Mouse (Mus musculus): ENCODE measurements around the gene Rasgef1c. TPM values are rescaled to one million over a fixed set of nuclear protein-coding genes. Genes with fewer than 3 reads are reported as not detected.

Gene Rasgef1c
- total and polyA plus RNA-seq, 2 experiments from 2014 or later, result 30.8 to 36.1 TPM

GRCm38 (mm10) chr11:50007776-50008175 is 106.1 kb downstream of the Rasgef1c start:
- DNase-seq (no peak), ATAC-seq (no peak)
- Histone ChIP-seq H3K4me2 (ENCODE audit: low read depth) (no peak overlapping the region), H3K36me3 (ENCODE audit: insufficient read depth) (no peaks in the 10 kb centered on the region), H3K4me1 (ENCODE audit: insufficient read depth) (no peaks in the 10 kb centered on the region), H3K27ac (ENCODE audit: low read depth, low read length) (no peak overlapping the region), H3K27me3 (ENCODE audit: insufficient read depth, low read length) (no peaks in the 10 kb centered on the region), H3K9me3 (ENCODE audit: low read length) (no peaks in the 10 kb centered on the region), H3K4me3 (ENCODE audit: low read depth, low read length) (no peak overlapping the region), H3K9ac (no peak overlapping the region)
- no peak for TF ChIP-seq CTCF (IDR thresholded peaks at IDR 0.05; ENCODE audit: low read depth)
- WGBS, result 58% methylated on average over 10 of the region's 10 CpGs

DNA sequence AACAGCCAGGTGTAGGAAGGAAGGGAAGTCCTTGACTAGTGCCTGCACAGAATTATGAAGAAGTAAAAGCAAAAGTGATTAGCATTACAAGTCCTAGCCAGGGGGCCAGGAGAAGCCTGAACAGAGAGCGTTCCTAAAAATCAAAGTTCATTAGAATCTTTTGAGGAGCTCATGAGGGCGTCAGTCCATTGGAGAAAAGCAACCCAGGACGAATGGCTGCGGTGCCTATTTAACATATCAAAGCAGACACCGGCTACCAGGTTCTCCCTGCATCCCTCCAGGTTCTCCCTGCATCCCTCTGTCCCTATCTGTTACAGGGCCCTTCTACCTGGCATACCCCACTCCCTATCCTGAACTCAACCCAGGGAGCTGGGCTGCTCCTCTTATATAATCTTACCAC is 106.6 kb downstream of the Rasgef1c start:
- TF ChIP-seq CTCF (IDR thresholded peaks at IDR 0.05; ENCODE audit: low read depth), result no peak
- Histone ChIP-seq H3K27me3 (ENCODE audit: insufficient read depth, low read length) (no peaks in the 10 kb centered on the region), H3K36me3 (ENCODE audit: insufficient read depth) (no peaks in the 10 kb centered on the region), H3K4me2 (ENCODE audit: low read depth) (no peak overlapping the region), H3K9me3 (ENCODE audit: low read length) (no peaks in the 10 kb centered on the region), H3K4me3 (ENCODE audit: low read depth, low read length) (no peak overlapping the region), H3K27ac (ENCODE audit: low read depth, low read length) (no peak overlapping the region), H3K9ac (no peak overlapping the region), H3K4me1 (ENCODE audit: insufficient read depth) (no peaks in the 10 kb centered on the region)
- ATAC-seq (no peak), DNase-seq (no peak)
- WGBS, result 17% methylated on average over 5 of the region's 5 CpGs

DNA sequence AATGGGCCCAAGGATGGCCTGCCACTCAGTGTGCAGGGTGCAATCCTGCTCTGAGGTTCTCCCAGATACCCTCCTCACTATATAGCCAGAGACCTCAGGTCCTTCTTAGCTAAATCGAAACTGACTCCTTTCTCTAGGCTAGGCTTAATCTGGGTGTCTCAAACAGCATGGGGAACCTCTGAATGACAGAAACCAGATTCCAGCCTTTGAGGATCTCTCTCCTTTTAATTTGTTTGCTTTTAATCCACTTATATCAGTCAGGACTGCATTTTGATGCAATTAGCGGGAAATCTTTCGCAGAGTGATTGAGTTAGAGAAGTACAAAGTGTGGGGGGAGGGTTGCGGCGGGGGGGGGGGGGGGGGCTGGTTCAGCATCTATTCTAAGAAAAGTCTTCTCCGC is 111.4 kb downstream of the Rasgef1c start:
- no peak for TF ChIP-seq CTCF (IDR thresholded peaks at IDR 0.05; ENCODE audit: low read depth)
- H3K9me3 ChIP-seq (ENCODE audit: low read length), result no peaks in the 10 kb centered on the region
- no peak for DNase-seq
- no peaks in the 10 kb centered on the region for H3K4me1 ChIP-seq (ENCODE audit: insufficient read depth)
- H3K36me3 ChIP-seq (ENCODE audit: insufficient read depth), result no peaks in the 10 kb centered on the region
- WGBS, result 60% methylated on average over 5 of the region's 6 CpGs
- no peak overlapping the region for H3K4me2 ChIP-seq (ENCODE audit: low read depth)
- no peak overlapping the region for H3K4me3 ChIP-seq (ENCODE audit: low read depth, low read length)
- ATAC-seq, result no peak
- no peaks in the 10 kb centered on the region for H3K27me3 ChIP-seq (ENCODE audit: insufficient read depth, low read length)
- H3K27ac ChIP-seq (ENCODE audit: low read depth, low read length), result no peak overlapping the region
- H3K9ac ChIP-seq, result no peak overlapping the region

- no peaks in the 10 kb centered on the region for H3K4me1 ChIP-seq (ENCODE audit: insufficient read depth)
- H3K27me3 ChIP-seq (ENCODE audit: insufficient read depth, low read length), result no peaks in the 10 kb centered on the region
- ATAC-seq (peak; percentile 64), DNase-seq (peak; percentile 26)
- 63% methylated on average over 5 of the region's 5 CpGs for WGBS
- H3K27ac ChIP-seq (ENCODE audit: low read depth, low read length), result 0 out of 2 replicates have a peak overlapping the region, but pooled peaks have one; percentile 15
- H3K36me3 ChIP-seq (ENCODE audit: insufficient read depth), result no peaks in the 10 kb centered on the region
- no peak for TF ChIP-seq CTCF (IDR thresholded peaks at IDR 0.05; ENCODE audit: low read depth)
- no peak overlapping the region for H3K4me2 ChIP-seq (ENCODE audit: low read depth)
- no peak overlapping the region for H3K4me3 ChIP-seq (ENCODE audit: low read depth, low read length)
- H3K9me3 ChIP-seq (ENCODE audit: low read length), result no peaks in the 10 kb centered on the region
- no peak overlapping the region for H3K9ac ChIP-seq
Observed at GRCm38 (mm10) chr11:50016503-50016902, 114.9 kb downstream of the Rasgef1c start.

DNA sequence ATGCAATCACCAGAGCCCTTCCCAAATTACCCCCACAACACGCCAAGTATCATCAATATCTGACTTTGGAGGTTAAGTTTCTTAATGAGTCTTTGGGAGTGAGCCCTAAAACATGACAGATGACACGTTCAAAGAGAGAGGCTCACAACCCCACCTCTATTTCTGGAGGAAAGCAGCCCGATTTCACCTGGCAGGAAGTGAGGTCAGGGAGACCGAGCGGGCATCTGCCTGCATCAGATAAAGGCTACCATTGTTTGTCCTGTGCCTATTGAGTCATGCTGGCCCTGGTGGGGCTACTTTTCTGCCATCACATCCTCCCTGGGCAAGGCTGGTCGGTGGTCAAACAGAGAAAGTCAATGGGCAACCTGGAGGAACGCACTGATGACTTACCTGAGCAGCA is 115.9 kb downstream of the Rasgef1c start:
- ATAC-seq (no peak), DNase-seq (no peak)
- no peak for TF ChIP-seq CTCF (IDR thresholded peaks at IDR 0.05; ENCODE audit: low read depth)
- H3K27me3 ChIP-seq (ENCODE audit: insufficient read depth, low read length), result no peaks in the 10 kb centered on the region
- no peaks in the 10 kb centered on the region for H3K4me1 ChIP-seq (ENCODE audit: insufficient read depth)
- no peak overlapping the region for H3K4me3 ChIP-seq (ENCODE audit: low read depth, low read length)
- H3K27ac ChIP-seq (ENCODE audit: low read depth, low read length), result no peak overlapping the region
- H3K4me2 ChIP-seq (ENCODE audit: low read depth), result no peak overlapping the region
- H3K9ac ChIP-seq, result no peak overlapping the region
- no peaks in the 10 kb centered on the region for H3K36me3 ChIP-seq (ENCODE audit: insufficient read depth)
- WGBS, result 86% methylated on average over 7 of the region's 7 CpGs
- no peaks in the 10 kb centered on the region for H3K9me3 ChIP-seq (ENCODE audit: low read length)

GRCm38 (mm10) chr11:50018848-50019247 is 117.2 kb downstream of the Rasgef1c start:
- Histone ChIP-seq H3K4me3 (ENCODE audit: low read depth, low read length) (no peak overlapping the region), H3K36me3 (ENCODE audit: insufficient read depth) (no peaks in the 10 kb centered on the region), H3K9me3 (ENCODE audit: low read length) (no peaks in the 10 kb centered on the region), H3K4me1 (ENCODE audit: insufficient read depth) (no peaks in the 10 kb centered on the region), H3K4me2 (ENCODE audit: low read depth) (no peak overlapping the region), H3K27ac (ENCODE audit: low read depth, low read length) (no peak overlapping the region), H3K9ac (no peak overlapping the region), H3K27me3 (ENCODE audit: insufficient read depth, low read length) (no peaks in the 10 kb centered on the region)
- no peak for TF ChIP-seq CTCF (IDR thresholded peaks at IDR 0.05; ENCODE audit: low read depth)
- ATAC-seq, result no peak
- no peak for DNase-seq

- no peak for ATAC-seq
- Histone ChIP-seq H3K36me3 (ENCODE audit: insufficient read depth) (no peaks in the 10 kb centered on the region), H3K4me3 (ENCODE audit: low read depth, low read length) (no peak overlapping the region), H3K4me1 (ENCODE audit: insufficient read depth) (peaks cover 7% of the 10 kb centered on the region; the same call in 1 of the 2 replicates), H3K9me3 (ENCODE audit: low read length) (no peaks in the 10 kb centered on the region), H3K27me3 (ENCODE audit: insufficient read depth, low read length) (no peaks in the 10 kb centered on the region), H3K4me2 (ENCODE audit: low read depth) (no peak overlapping the region), H3K27ac (ENCODE audit: low read depth, low read length) (no peak overlapping the region), H3K9ac (no peak overlapping the region)
- no peak for TF ChIP-seq CTCF (IDR thresholded peaks at IDR 0.05; ENCODE audit: low read depth)
- 75% methylated on average over 3 of the region's 3 CpGs for WGBS
- DNase-seq, result no peak
Observed at GRCm38 (mm10) chr11:50022085-50022484, 120.5 kb downstream of the Rasgef1c start.

DNA sequence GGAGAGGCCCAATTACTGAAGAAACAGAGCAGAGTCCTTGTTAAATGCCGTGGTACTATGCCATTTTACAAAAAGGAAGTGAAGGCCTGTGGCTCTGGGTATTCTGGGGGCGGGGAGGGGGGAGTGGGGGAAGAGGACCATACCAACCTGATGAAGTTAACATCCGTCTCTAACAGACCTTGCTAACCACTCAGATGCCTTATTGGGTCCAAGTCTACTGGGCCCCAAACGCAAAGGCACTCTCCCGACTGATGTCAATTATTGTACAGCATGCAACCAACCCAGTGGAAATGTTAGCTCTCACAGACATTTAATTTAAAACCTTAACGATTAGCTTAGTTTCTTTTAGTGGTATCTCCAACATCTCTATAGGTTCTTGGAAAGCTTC is 122.8 kb downstream of the Rasgef1c start:
- ATAC-seq (peak; percentile 11), DNase-seq (no peak)
- Histone ChIP-seq H3K36me3 (ENCODE audit: insufficient read depth) (no peaks in the 10 kb centered on the region), H3K27me3 (ENCODE audit: insufficient read depth, low read length) (no peaks in the 10 kb centered on the region), H3K9me3 (ENCODE audit: low read length) (no peaks in the 10 kb centered on the region), H3K4me3 (ENCODE audit: low read depth, low read length) (peak overlapping the region; percentile 87), H3K9ac (peak overlapping the region; percentile 95), H3K4me2 (ENCODE audit: low read depth) (peak overlapping the region; percentile 68), H3K4me1 (ENCODE audit: insufficient read depth) (peaks cover 25% of the 10 kb centered on the region), H3K27ac (ENCODE audit: low read depth, low read length) (peak overlapping the region; percentile 99; the same call in 1 of the 2 replicates)
- 48% methylated on average over 6 of the region's 6 CpGs for WGBS
- no peak for TF ChIP-seq CTCF (IDR thresholded peaks at IDR 0.05; ENCODE audit: low read depth)

Data from forebrain, postnatal 0 days (tissue).